Mouse (Mus musculus) cortical plate, adult 2 months (tissue): ENCODE data around the gene Usp5.

ENCODE experiments used
- CTCF ChIP-seq: fragments of 200-500 bp; IDR thresholded peaks from 2 replicates; pipeline ENCODE4 v1.5.1; 2011; ENCODE audit warnings: mild to moderate bottlenecking, control low read depth, low read length; ENCODE audit not compliant: insufficient read depth; ENCODE audit errors: extremely low read depth
- POLR2A ChIP-seq: fragments of 200-500 bp; IDR thresholded peaks from 2 replicates; pipeline ENCODE4 v1.6.1; 2011; ENCODE audit warnings: mild to moderate bottlenecking, low read length, control low read depth; ENCODE audit not compliant: insufficient read depth; ENCODE audit errors: extremely low read depth

GRCm38 (mm10) chr6:124860511-124860910 lies 31.2 kb upstream of the Usp5 start:
- no peak for TF ChIP-seq POLR2A
- no peak for TF ChIP-seq CTCF
